Comparison of ENCODE assay signal across 8 mouse cellular contexts in the genomic region with DNA sequence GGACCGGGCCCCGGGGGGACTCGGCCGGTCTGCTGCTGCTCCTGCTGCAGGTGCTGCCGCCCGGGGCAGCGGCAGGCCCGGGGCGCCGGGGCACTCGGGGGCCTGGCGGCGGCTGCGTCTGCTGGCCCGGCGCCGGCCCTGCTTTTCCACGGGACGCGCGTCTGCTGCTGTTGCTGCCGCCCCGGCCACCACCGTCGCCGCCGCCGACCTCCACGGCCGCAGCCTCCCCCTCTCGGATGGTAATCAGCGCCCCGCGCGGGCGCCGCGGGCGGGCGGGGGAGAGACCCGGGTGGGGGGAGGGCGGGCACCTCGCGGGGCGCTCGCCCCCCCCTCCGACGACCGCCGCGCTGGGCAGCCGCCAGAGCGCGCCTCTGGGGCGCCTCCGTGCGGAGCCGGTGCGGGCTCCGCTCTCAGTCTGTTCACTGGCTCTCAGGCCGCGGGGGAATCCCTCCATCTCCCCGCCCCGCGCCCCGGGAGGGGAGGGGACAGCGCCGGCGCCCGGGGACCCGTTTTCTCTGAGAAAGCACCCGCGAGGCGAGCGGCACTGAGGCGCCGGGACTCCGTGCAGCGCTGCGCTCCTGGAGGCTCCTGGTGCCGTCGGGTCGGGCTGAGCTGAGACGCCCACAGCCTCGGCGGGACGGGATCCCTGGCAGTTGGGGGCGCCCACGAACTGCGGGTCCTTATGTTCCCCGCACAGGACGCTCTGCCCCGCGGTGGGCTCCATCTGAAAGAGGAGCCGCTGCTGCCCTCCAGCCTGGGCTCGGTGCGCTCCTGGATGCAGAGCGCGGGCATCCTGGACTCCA. TPM values are rescaled to one million over a fixed set of nuclear protein-coding genes. Genes with fewer than 3 reads are reported as not detected.
DNase-seq lines count a peak whose midpoint lies in the region; ATAC-seq and TF ChIP-seq lines count a peak whose summit lies in the region.

No protein-coding gene starts in this region.

- H3K4me1 ChIP-seq in embryonic facial prominence, embryonic 12.5 days = peaks cover 37% of the 10 kb centered on the region
- peaks cover 8% of the 10 kb centered on the region; the same call in 1 of the 2 replicates for H3K4me1 ChIP-seq in limb, embryonic 11.5 days (ENCODE audit: control insufficient read depth, insufficient read depth, low read length)
- H3K4me1 ChIP-seq in midbrain, postnatal 0 days (ENCODE audit: insufficient read depth, low read length) = peaks cover 4% of the 10 kb centered on the region; the same call in 1 of the 2 replicates

- peaks cover 32% of the 10 kb centered on the region for H3K27me3 ChIP-seq in embryonic facial prominence, embryonic 12.5 days
- peaks cover 24% of the 10 kb centered on the region for H3K27me3 ChIP-seq in limb, embryonic 11.5 days (ENCODE audit: control insufficient read depth, insufficient read depth, low read length)
- no peaks in the 10 kb centered on the region for H3K27me3 ChIP-seq in midbrain, postnatal 0 days (ENCODE audit: insufficient read depth, low read length)

- no peaks in the 10 kb centered on the region for H3K9me3 ChIP-seq in embryonic facial prominence, embryonic 12.5 days
- no peaks in the 10 kb centered on the region for H3K9me3 ChIP-seq in limb, embryonic 11.5 days (ENCODE audit: control insufficient read depth, low read length)
- no peaks in the 10 kb centered on the region for H3K9me3 ChIP-seq in midbrain, postnatal 0 days (ENCODE audit: low read length)

- no peaks in the 10 kb centered on the region for H3K36me3 ChIP-seq in embryonic facial prominence, embryonic 12.5 days
- H3K36me3 ChIP-seq in limb, embryonic 11.5 days (ENCODE audit: control insufficient read depth, insufficient read depth, low read length) = no peaks in the 10 kb centered on the region
- H3K36me3 ChIP-seq in midbrain, postnatal 0 days (ENCODE audit: insufficient read depth, low read length) = peaks cover 8% of the 10 kb centered on the region

- peak overlapping the region; percentile 65 for H3K27ac ChIP-seq in embryonic facial prominence, embryonic 12.5 days
- H3K27ac ChIP-seq in limb, embryonic 11.5 days (replicated peaks; ENCODE audit: low read depth, low read length) = no peak overlapping the region
- peak overlapping the region; percentile 69; the same call in 1 of the 2 replicates for H3K27ac ChIP-seq in midbrain, postnatal 0 days (ENCODE audit: low read depth, low read length)

- peak; percentile 37 for ATAC-seq in embryonic facial prominence, embryonic 12.5 days (ENCODE audit: insufficient number of reproducible peaks, insufficient read depth, low FRiP score, low TSS enrichment)
- ATAC-seq in limb, embryonic 11.5 days (ENCODE audit: insufficient number of reproducible peaks, low FRiP score, low TSS enrichment, low read depth) = peak; percentile 41; the same call in 1 of the 2 replicates
- ATAC-seq in midbrain, postnatal 0 days (ENCODE audit: low FRiP score) = peak; percentile 71

- H3K4me3 ChIP-seq in embryonic facial prominence, embryonic 12.5 days = peak overlapping the region; percentile 72
- H3K4me3 ChIP-seq in limb, embryonic 11.5 days (ENCODE audit: low read depth, low read length) = peak overlapping the region; percentile 54
- peak overlapping the region; percentile 77 for H3K4me3 ChIP-seq in midbrain, postnatal 0 days (ENCODE audit: low read depth, low read length)

- TF ChIP-seq CTCF in midbrain, postnatal 0 days (IDR thresholded peaks at IDR 0.05) = peak; percentile 20; the same call in 1 of the 2 replicates

- DNase-seq in adrenal gland, adult 18-20 months (ENCODE audit: low spot score in 2 of 2) = peak; percentile 41 to 52
- no peak for DNase-seq in adrenal gland, adult 8-10 months
- DNase-seq in Muller cell, postnatal 12 days (ENCODE audit: inconsistent ontology term) = peak; percentile 80
- peak; percentile 46 for DNase-seq in heart, postnatal 4 days
- DNase-seq in limb, embryonic 11.5 days (ENCODE audit: low spot score) = peak; percentile 70
- peak; percentile 65 for DNase-seq in midbrain, postnatal 0 days (ENCODE audit: low spot score)
- DNase-seq in testis, postnatal 10 days (ENCODE audit: low spot score) = peak; percentile 62

- H3K9ac ChIP-seq in embryonic facial prominence, embryonic 12.5 days = peak overlapping the region; percentile 81
- H3K9ac ChIP-seq in limb, embryonic 11.5 days (ENCODE audit: low read length) = peak overlapping the region; percentile 69
- peak overlapping the region; percentile 91 for H3K9ac ChIP-seq in midbrain, postnatal 0 days (replicated peaks; ENCODE audit: low read length, poor library complexity, severe bottlenecking)

- H3K4me2 ChIP-seq in embryonic facial prominence, embryonic 12.5 days (replicated peaks) = peak overlapping the region; percentile 65
- peak overlapping the region; percentile 80 for H3K4me2 ChIP-seq in limb, embryonic 11.5 days (ENCODE audit: low read depth, severe bottlenecking)
- H3K4me2 ChIP-seq in midbrain, postnatal 0 days (ENCODE audit: low read depth, low read length, poor library complexity, severe bottlenecking) = peak overlapping the region; percentile 78

- under 1% methylated on average over 70 of the region's 99 CpGs for WGBS in embryonic facial prominence, embryonic 12.5 days
- WGBS in limb, embryonic 11.5 days = under 1% methylated on average over 53 of the region's 99 CpGs
- WGBS in midbrain, postnatal 0 days = under 1% methylated on average over 46 of the region's 99 CpGs

RNA-seq across cellular contexts. Expression of a gene that starts 0.6 kb away (rescaled TPM):
- 1 to 10 TPM; 3.7 to 4.4 TPM for total RNA-seq in adrenal gland, adult 18-20 months (2021)
- 1 to 10 TPM; 4.2 to 8.4 (median 6.0) TPM for total RNA-seq in adrenal gland, adult 8-10 months (2022)
- 4.4 and 4.6 TPM in 2 replicates for polyA plus RNA-seq in embryonic facial prominence, embryonic 12.5 days (2016; fragmentation: Nextera tagmentation; extraction: Ambion mirVana)
- total RNA-seq in heart, postnatal 4 days (2021) = 1 to 10 TPM; 1.1 to 1.5 TPM
- 1.8 and 2.1 TPM in 2 replicates for polyA plus RNA-seq in limb, embryonic 11.5 days (2014; fragmentation: Nextera tagmentation; extraction: Ambion mirVana)
- total RNA-seq in midbrain, postnatal 0 days (2014; rRNA removed) = 17.2 and 22.5 TPM in 2 replicates
- 6.3 and 6.7 TPM in 2 replicates for polyA plus RNA-seq in midbrain, postnatal 0 days (2015; fragmentation: Nextera tagmentation; extraction: Ambion mirVana)

RNA-seq across cellular contexts. Expression of a gene that starts 11.2 kb away (rescaled TPM):
- total RNA-seq in adrenal gland, adult 18-20 months (2021) = 100 to 1,000 TPM; 406 to 739 TPM
- 100 to 1,000 TPM; 268 to 359 (median 297) TPM for total RNA-seq in adrenal gland, adult 8-10 months (2022)
- polyA plus RNA-seq in embryonic facial prominence, embryonic 12.5 days (2016; fragmentation: Nextera tagmentation; extraction: Ambion mirVana) = 137 and 145 TPM in 2 replicates
- total RNA-seq in heart, postnatal 4 days (2021) = 100 to 1,000 TPM; 439 to 476 TPM
- 145 and 148 TPM in 2 replicates for polyA plus RNA-seq in limb, embryonic 11.5 days (2014; fragmentation: Nextera tagmentation; extraction: Ambion mirVana)
- total RNA-seq in midbrain, postnatal 0 days (2014; rRNA removed) = 141 and 149 TPM in 2 replicates
- polyA plus RNA-seq in midbrain, postnatal 0 days (2015; fragmentation: Nextera tagmentation; extraction: Ambion mirVana) = 176 and 194 TPM in 2 replicates

RNA-seq across cellular contexts. Expression of a gene that starts 21.3 kb away (rescaled TPM):
- 100 to 1,000 TPM; 118 to 134 TPM for total RNA-seq in adrenal gland, adult 18-20 months (2021)
- total RNA-seq in adrenal gland, adult 8-10 months (2022) = 100 to 1,000 TPM in 3 of 4 experiments, 10 to 100 TPM in 1; 80.0 to 120 (median 115) TPM
- 367 and 368 TPM in 2 replicates for polyA plus RNA-seq in embryonic facial prominence, embryonic 12.5 days (2016; fragmentation: Nextera tagmentation; extraction: Ambion mirVana)
- total RNA-seq in heart, postnatal 4 days (2021) = 10 to 100 TPM; 61.6 to 65.9 TPM
- polyA plus RNA-seq in limb, embryonic 11.5 days (2014; fragmentation: Nextera tagmentation; extraction: Ambion mirVana) = 383 and 407 TPM in 2 replicates
- 104 and 139 TPM in 2 replicates for total RNA-seq in midbrain, postnatal 0 days (2014; rRNA removed)
- 259 and 302 TPM in 2 replicates for polyA plus RNA-seq in midbrain, postnatal 0 days (2015; fragmentation: Nextera tagmentation; extraction: Ambion mirVana)
